Mouse (Mus musculus) E14TG2a.4 (cell line): ENCODE measurements at regions not wholly inside any gene's neighbourhood (a gene's known extent, or its start where the extent isn't known, plus 50 kb on each side); places are given as distances from the start of the nearest gene placed in this dataset.

Experiments
- CTCF ChIP-seq: conservative IDR thresholded peaks from 2 replicates; pipeline ENCODE4 v1.5.1; 2014; ENCODE audit warnings: low read length
- NANOG ChIP-seq: IDR thresholded peaks from 2 replicates; pipeline ENCODE4 v1.6.1; 2014; ENCODE audit warnings: borderline replicate concordance, low read length, mixed read lengths
- POU5F1 ChIP-seq: IDR thresholded peaks from 2 replicates; pipeline ENCODE4 v1.6.1; 2014; ENCODE audit warnings: low read length, borderline replicate concordance

DNA sequence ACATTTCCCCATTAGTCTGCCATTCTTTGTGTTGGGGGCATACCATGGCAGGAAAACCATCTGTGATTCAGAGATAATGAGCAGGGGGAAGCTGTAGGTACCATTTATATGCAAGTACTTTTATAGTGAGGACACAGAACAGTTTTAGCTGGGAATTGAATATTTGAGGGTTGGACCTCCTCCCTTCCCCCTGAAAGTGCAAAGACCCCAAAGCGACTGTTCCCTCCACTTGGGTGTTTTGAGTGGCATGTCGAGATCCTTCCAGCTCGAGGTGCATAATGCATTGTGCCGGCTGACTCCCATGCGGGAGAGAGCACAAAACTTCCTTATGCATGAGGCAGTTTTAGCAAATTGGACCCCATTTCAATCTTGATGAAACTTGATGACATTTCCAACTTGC lies 194.7 kb downstream of the Gm765 start:
- TF ChIP-seq CTCF (no peak), NANOG (no peak), POU5F1 (no peak)
